Mouse (Mus musculus): ENCODE data around the gene Psmd14. TPM values are rescaled to one million over a fixed set of nuclear protein-coding genes. Genes with fewer than 3 reads are reported as not detected.

Psmd14 gene
- polyA plus RNA-seq, 1 experiment: 0.59 TPM

DNA sequence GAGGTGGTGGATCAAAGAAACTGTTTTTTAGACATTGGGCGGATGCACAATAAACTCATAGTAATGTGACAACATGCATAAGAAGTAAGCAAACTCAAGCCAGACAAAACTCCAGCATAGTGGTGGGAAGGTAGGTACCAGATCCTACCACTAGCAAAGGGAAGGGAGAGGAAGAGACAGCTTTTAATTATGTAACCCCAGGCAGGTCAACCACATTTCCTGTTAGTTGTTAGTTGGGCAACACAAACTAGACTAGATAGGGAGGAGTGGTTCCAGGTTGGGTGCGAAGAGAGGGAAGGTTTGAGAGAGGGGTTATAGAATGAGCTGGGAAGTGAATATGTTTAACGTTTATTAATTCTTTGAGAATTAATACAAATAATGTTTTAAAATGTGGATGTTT is 1.9 kb upstream of the Psmd14 start:
- TF ChIP-seq TAL1 (IDR thresholded peaks at IDR 0.05; ENCODE audit: low read length) (no peak), GATA1 (IDR thresholded peaks at IDR 0.05; ENCODE audit: low read length) (no peak)
- Histone ChIP-seq H3K36me3 (ENCODE audit: control insufficient read depth) (peaks cover 18% of the 10 kb centered on the region), H3K9me3 (ENCODE audit: control insufficient read depth, low read length) (peaks cover 6% of the 10 kb centered on the region), H3K4me1 (ENCODE audit: control insufficient read depth) (peaks cover 26% of the 10 kb centered on the region), H3K4me3 (replicated peaks) (no peak overlapping the region), H3K27me3 (ENCODE audit: control insufficient read depth) (peaks cover 9% of the 10 kb centered on the region; the same call in 1 of the 2 replicates)

DNA sequence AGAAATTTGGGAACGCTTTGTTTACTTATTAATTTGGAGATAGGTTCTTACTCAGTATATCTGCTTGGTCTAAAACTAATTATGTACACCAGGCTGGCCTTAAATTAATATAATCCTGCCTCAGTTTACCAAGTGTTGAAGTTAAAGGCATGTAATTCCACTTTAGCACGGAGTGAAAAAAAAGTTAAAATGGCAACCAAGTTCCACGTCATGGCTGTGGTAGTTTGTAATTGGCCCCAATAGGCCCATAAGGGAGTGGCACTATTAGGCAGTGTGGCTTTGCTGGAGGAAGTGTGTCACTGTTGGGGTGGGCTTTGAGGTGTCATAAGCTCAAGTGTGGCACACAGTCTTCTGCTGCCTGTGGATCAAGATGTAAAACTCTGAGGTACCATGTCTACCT is 1.0 kb downstream of the Psmd14 start:
- TF ChIP-seq TAL1 (IDR thresholded peaks at IDR 0.05; ENCODE audit: low read length) (no peak), GATA1 (IDR thresholded peaks at IDR 0.05; ENCODE audit: low read length) (no peak)
- Histone ChIP-seq H3K27me3 (ENCODE audit: control insufficient read depth) (no peaks in the 10 kb centered on the region), H3K4me1 (ENCODE audit: control insufficient read depth) (peaks cover 26% of the 10 kb centered on the region), H3K36me3 (ENCODE audit: control insufficient read depth) (peaks cover 21% of the 10 kb centered on the region), H3K4me3 (replicated peaks) (peak overlapping the region; percentile 74), H3K9me3 (ENCODE audit: control insufficient read depth, low read length) (peaks cover 6% of the 10 kb centered on the region)

- Histone ChIP-seq H3K27me3 (ENCODE audit: control insufficient read depth) (no peaks in the 10 kb centered on the region), H3K4me3 (replicated peaks) (no peak overlapping the region), H3K4me1 (ENCODE audit: control insufficient read depth) (no peaks in the 10 kb centered on the region), H3K9me3 (ENCODE audit: control insufficient read depth, low read length) (no peaks in the 10 kb centered on the region), H3K36me3 (ENCODE audit: control insufficient read depth) (peaks cover 36% of the 10 kb centered on the region)
- no peak for TF ChIP-seq GATA1 (IDR thresholded peaks at IDR 0.05; ENCODE audit: low read length)
- no peak for TF ChIP-seq TAL1 (IDR thresholded peaks at IDR 0.05; ENCODE audit: low read length)
Observed at GRCm38 (mm10) chr2:61722401-61722982, 11.0 kb downstream of the Psmd14 start.

- Histone ChIP-seq H3K4me3 (replicated peaks) (no peak overlapping the region), H3K27me3 (ENCODE audit: control insufficient read depth) (no peaks in the 10 kb centered on the region), H3K4me1 (ENCODE audit: control insufficient read depth) (peaks cover 8% of the 10 kb centered on the region), H3K36me3 (ENCODE audit: control insufficient read depth) (peaks cover 49% of the 10 kb centered on the region), H3K9me3 (ENCODE audit: control insufficient read depth, low read length) (no peaks in the 10 kb centered on the region)
- TF ChIP-seq TAL1 (IDR thresholded peaks at IDR 0.05; ENCODE audit: low read length) (no peak), GATA1 (IDR thresholded peaks at IDR 0.05; ENCODE audit: low read length) (no peak)
Observed at GRCm38 (mm10) chr2:61732802-61733486, 21.4 kb downstream of the Psmd14 start.

GRCm38 (mm10) chr2:61734175-61734574 is 22.7 kb downstream of the Psmd14 start:
- peaks cover 38% of the 10 kb centered on the region for H3K36me3 ChIP-seq (ENCODE audit: control insufficient read depth)
- peaks cover 8% of the 10 kb centered on the region for H3K4me1 ChIP-seq (ENCODE audit: control insufficient read depth)
- TF ChIP-seq TAL1 (IDR thresholded peaks at IDR 0.05; ENCODE audit: low read length) (no peak), GATA1 (IDR thresholded peaks at IDR 0.05; ENCODE audit: low read length) (no peak)

GRCm38 (mm10) chr2:61746051-61746450 is 34.6 kb downstream of the Psmd14 start:
- no peak for TF ChIP-seq GATA1 (IDR thresholded peaks at IDR 0.05; ENCODE audit: low read length)
- TF ChIP-seq TAL1 (IDR thresholded peaks at IDR 0.05; ENCODE audit: low read length): no peak
- Histone ChIP-seq H3K36me3 (ENCODE audit: control insufficient read depth) (peaks cover 27% of the 10 kb centered on the region), H3K4me3 (replicated peaks) (no peak overlapping the region), H3K4me1 (ENCODE audit: control insufficient read depth) (peaks cover 11% of the 10 kb centered on the region), H3K27me3 (ENCODE audit: control insufficient read depth) (no peaks in the 10 kb centered on the region), H3K9me3 (ENCODE audit: control insufficient read depth, low read length) (no peaks in the 10 kb centered on the region)

More at GRCm38 (mm10) chr2:61734175-61734574, 22.7 kb downstream of the Psmd14 start:
- Histone ChIP-seq H3K27me3 (ENCODE audit: control insufficient read depth) (no peaks in the 10 kb centered on the region), H3K9me3 (ENCODE audit: control insufficient read depth, low read length) (no peaks in the 10 kb centered on the region), H3K4me3 (replicated peaks) (no peak overlapping the region)

GRCm38 (mm10) chr2:61746580-61746979 is 35.1 kb downstream of the Psmd14 start:
- Histone ChIP-seq H3K9me3 (ENCODE audit: control insufficient read depth, low read length) (no peaks in the 10 kb centered on the region), H3K36me3 (ENCODE audit: control insufficient read depth) (peaks cover 27% of the 10 kb centered on the region), H3K27me3 (ENCODE audit: control insufficient read depth) (no peaks in the 10 kb centered on the region), H3K4me3 (replicated peaks) (no peak overlapping the region), H3K4me1 (ENCODE audit: control insufficient read depth) (peaks cover 11% of the 10 kb centered on the region)
- TF ChIP-seq GATA1 (IDR thresholded peaks at IDR 0.05; ENCODE audit: low read length) (no peak), TAL1 (IDR thresholded peaks at IDR 0.05; ENCODE audit: low read length) (no peak)

DNA sequence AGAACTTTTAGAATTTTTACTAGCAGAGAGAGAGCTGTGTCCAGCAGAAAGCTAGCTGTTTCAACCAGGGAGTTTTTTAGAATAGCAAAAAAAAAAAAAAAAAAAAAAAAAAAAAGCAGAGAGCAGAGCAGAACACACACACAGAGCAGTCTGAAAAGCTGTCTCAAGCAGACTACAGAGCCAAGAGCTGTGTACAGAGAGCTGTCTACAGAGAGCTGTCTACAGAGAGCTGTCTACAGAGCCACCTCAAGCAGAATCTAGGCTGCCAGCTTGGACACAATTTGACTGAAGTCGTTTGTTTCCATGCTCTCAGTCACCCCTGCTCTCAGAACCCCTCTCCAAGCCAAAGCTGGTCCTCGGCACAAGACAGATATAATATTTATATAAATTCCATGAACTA is 35.9 kb downstream of the Psmd14 start:
- peaks cover 24% of the 10 kb centered on the region for H3K36me3 ChIP-seq (ENCODE audit: control insufficient read depth)
- peaks cover 11% of the 10 kb centered on the region for H3K4me1 ChIP-seq (ENCODE audit: control insufficient read depth)
- no peaks in the 10 kb centered on the region for H3K9me3 ChIP-seq (ENCODE audit: control insufficient read depth, low read length)
- TF ChIP-seq GATA1 (IDR thresholded peaks at IDR 0.05; ENCODE audit: low read length) (no peak), TAL1 (IDR thresholded peaks at IDR 0.05; ENCODE audit: low read length) (no peak)
- H3K27me3 ChIP-seq (ENCODE audit: control insufficient read depth): no peaks in the 10 kb centered on the region
- H3K4me3 ChIP-seq (replicated peaks): no peak overlapping the region

- no peaks in the 10 kb centered on the region for H3K9me3 ChIP-seq (ENCODE audit: control insufficient read depth, low read length)
- H3K36me3 ChIP-seq (ENCODE audit: control insufficient read depth): peaks cover 12% of the 10 kb centered on the region
- peaks cover 16% of the 10 kb centered on the region for H3K4me1 ChIP-seq (ENCODE audit: control insufficient read depth)
- TF ChIP-seq GATA1 (IDR thresholded peaks at IDR 0.05; ENCODE audit: low read length): no peak
- TF ChIP-seq TAL1 (IDR thresholded peaks at IDR 0.05; ENCODE audit: low read length): no peak
- no peaks in the 10 kb centered on the region for H3K27me3 ChIP-seq (ENCODE audit: control insufficient read depth)
- H3K4me3 ChIP-seq (replicated peaks): no peak overlapping the region
Observed at GRCm38 (mm10) chr2:61750702-61751101, 39.2 kb downstream of the Psmd14 start.

All from erythroblast, embryonic 14.5 days (primary cell).